Mouse (Mus musculus) CD4-positive naive resting alpha-beta T cell, adult 57 days (primary cell): ENCODE data around the gene Gm3402. TPM values are rescaled to one million over a fixed set of nuclear protein-coding genes. Genes with fewer than 3 reads are reported as not detected.

Experiments
- total RNA-seq: library from RNA; stranded (reverse); gene quantifications from one replicate; pipeline ENCODE4 v1.2.4, GENCODE M21; 2023

Gene Gm3402
- not detected for total RNA-seq

DNA sequence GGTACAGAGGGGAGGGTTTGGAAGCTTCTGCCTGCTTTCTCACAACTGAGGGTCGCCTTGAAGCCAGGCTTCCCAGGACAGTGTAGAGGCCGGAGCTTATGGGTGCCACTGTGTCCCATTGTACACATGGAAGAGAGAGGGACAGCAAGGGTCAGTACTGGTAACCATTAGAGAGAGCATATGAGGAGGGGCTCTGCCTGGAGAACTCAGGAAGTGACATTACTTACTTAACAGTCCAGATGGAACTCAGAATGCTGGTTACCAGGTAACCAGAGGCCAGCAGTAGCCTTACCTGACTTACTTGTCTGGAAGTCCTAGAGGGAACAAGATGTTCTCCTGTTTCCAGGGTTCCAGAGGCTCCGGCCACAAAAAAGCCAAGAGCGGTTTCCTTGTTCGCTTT lies at the start of gene Gm3402:
Gm3402 (plus strand) TSS at position 301 of the 400 bp plus-strand sequence.

DNA sequence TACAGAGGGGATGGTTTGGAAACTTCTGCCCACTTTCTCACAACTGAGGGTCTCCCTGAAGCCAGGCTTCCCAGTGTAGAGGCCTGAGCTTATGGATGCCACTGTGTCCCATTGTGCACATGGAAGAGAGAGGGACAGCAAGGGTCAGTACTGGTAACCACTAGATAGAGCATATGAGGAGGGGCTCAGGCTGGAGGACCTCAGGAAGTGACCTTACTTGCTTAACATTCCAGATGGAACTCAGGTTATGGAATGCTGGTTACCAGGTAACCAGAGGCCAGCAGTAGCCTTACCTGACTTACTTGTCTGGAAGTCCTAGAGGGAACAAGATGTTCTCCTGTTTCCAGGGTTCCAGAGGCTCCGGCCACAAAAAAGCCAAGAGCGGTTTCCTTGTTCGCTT lies 32.3 kb upstream of the Gm3402 start, which contains the start of gene Gm6408:
Gm6408 (plus strand) TSS at position 301 of the 400 bp plus-strand sequence.

DNA sequence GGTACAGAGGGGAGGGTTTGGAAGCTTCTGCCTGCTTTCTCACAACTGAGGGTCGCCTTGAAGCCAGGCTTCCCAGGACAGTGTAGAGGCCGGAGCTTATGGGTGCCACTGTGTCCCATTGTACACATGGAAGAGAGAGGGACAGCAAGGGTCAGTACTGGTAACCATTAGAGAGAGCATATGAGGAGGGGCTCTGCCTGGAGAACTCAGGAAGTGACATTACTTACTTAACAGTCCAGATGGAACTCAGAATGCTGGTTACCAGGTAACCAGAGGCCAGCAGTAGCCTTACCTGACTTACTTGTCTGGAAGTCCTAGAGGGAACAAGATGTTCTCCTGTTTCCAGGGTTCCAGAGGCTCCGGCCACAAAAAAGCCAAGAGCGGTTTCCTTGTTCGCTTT lies 22.9 kb upstream of the Gm3402 start, which contains the start of gene Gm6370:
Gm6370 (plus strand) TSS at position 301 of the 400 bp plus-strand sequence.

DNA sequence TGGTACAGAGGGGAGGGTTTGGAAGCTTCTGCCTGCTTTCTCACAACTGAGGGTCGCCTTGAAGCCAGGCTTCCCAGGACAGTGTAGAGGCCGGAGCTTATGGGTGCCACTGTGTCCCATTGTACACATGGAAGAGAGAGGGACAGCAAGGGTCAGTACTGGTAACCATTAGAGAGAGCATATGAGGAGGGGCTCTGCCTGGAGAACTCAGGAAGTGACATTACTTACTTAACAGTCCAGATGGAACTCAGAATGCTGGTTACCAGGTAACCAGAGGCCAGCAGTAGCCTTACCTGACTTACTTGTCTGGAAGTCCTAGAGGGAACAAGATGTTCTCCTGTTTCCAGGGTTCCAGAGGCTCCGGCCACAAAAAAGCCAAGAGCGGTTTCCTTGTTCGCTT lies 11.8 kb upstream of the Gm3402 start, which contains the start of gene 4930449I24Rik:
4930449I24Rik (plus strand) TSS at position 301 of the 400 bp plus-strand sequence.

DNA sequence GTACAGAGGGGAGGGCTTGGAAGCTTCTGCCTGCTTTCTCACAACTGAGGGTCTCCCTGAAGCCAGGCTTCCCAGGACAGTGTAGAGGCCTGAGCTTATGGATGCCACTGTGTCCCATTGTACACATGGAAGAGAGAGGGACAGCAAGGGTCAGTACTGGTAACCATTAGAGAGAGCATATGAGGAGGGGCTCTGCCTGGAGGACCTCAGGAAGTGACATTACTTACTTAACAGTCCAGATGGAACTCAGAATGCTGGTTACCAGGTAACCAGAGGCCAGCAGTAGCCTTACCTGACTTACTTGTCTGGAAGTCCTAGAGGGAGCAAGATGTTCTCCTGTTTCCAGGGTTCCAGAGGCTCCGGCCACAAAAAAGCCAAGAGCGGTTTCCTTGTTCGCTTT lies 11.6 kb downstream of the Gm3402 start, which contains the start of gene Gm3404:
Gm3404 (plus strand) TSS at position 301 of the 400 bp plus-strand sequence.

DNA sequence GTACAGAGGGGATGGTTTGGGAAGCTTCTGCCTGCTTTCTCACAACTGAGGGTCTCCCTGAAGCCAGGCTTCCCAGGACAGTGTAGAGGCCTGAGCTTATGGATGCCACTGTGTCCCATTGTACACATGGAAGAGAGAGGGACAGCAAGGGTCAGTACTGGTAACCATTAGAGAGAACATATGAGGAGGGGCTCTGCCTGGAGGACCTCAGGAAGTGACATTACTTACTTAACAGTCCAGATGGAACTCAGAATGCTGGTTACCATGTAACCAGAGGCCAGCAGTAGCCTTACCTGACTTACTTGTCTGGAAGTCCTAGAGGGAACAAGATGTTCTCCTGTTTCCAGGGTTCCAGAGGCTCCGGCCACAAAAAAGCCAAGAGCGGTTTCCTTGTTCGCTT lies 23.4 kb downstream of the Gm3402 start, which contains the start of gene Gm3409:
Gm3409 (plus strand) TSS at position 301 of the 400 bp plus-strand sequence.

DNA sequence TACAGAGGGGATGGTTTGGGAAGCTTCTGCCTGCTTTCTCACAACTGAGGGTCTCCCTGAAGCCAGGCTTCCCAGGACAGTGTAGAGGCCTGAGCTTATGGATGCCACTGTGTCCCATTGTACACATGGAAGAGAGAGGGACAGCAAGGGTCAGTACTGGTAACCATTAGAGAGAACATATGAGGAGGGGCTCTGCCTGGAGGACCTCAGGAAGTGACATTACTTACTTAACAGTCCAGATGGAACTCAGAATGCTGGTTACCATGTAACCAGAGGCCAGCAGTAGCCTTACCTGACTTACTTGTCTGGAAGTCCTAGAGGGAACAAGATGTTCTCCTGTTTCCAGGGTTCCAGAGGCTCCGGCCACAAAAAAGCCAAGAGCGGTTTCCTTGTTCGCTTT lies 41.9 kb downstream of the Gm3402 start, which contains the start of gene Gm3415:
Gm3415 (plus strand) TSS at position 301 of the 400 bp plus-strand sequence.

Other genes with a start within 250 kb of the Gm3402 start
- not detected for gene Wasf3, start 129.1 kb upstream of the Gm3402 start, total RNA-seq
- gene Gm6408, start 32.2 kb upstream of the Gm3402 start, total RNA-seq: not detected
- gene Gm6370, start 22.8 kb upstream of the Gm3402 start, total RNA-seq: not detected
- gene 4930449I24Rik, start 11.7 kb upstream of the Gm3402 start, total RNA-seq: not detected
- gene Gm3404, start 11.7 kb downstream of the Gm3402 start, total RNA-seq: not detected
- gene Gm3409, start 23.5 kb downstream of the Gm3402 start, total RNA-seq: not detected
- not detected for gene Gm3415, start 42.0 kb downstream of the Gm3402 start, total RNA-seq
- gene Gpr12, start 71.1 kb downstream of the Gm3402 start, total RNA-seq: not detected